20 mouse cellular contexts compared by ENCODE assay signal in genomic region chr1:163658535-163658928, GRCm38 (mm10).
"Had no signal": no experiment of that assay in that cellular context is flagged by ENCODE, and none has a peak within 500 bp of the region (broad histone marks: within the 10 kb centered on the region; RNA-seq: fewer than 3 reads in every experiment).

No protein-coding gene starts in this region.

- DNase-seq: kidney, adult 11 months; kidney, adult 8-10 months; kidney, postnatal 10 days; kidney, postnatal 36 days; liver, postnatal 0 days; lung, embryonic 14.5 days; right cerebral cortex, adult 18-20 months; right cerebral cortex, postnatal 14 days; right cerebral cortex, postnatal 4 days; thymus, postnatal 4 days had no signal

- H3K4me3 ChIP-seq: intestine, embryonic 15.5 days; kidney, embryonic 15.5 days; limb, embryonic 15.5 days; midbrain, embryonic 12.5 days; midbrain, embryonic 15.5 days; neural tube, embryonic 13.5 days had no signal

- H3K9me3 ChIP-seq: intestine, embryonic 15.5 days; kidney, embryonic 15.5 days; limb, embryonic 15.5 days; midbrain, embryonic 12.5 days; midbrain, embryonic 15.5 days; neural tube, embryonic 13.5 days had no signal

- ATAC-seq: intestine, embryonic 15.5 days; liver, postnatal 0 days; lung, postnatal 0 days; midbrain, embryonic 15.5 days had no signal

- H3K36me3 ChIP-seq: intestine, embryonic 15.5 days; kidney, embryonic 15.5 days; limb, embryonic 15.5 days; midbrain, embryonic 12.5 days; midbrain, embryonic 15.5 days; neural tube, embryonic 13.5 days had no signal

- H3K4me1 ChIP-seq: intestine, embryonic 15.5 days; kidney, embryonic 15.5 days; midbrain, embryonic 12.5 days; midbrain, embryonic 15.5 days had no signal

- H3K27me3 ChIP-seq: intestine, embryonic 15.5 days; kidney, embryonic 15.5 days; limb, embryonic 15.5 days; midbrain, embryonic 12.5 days; midbrain, embryonic 15.5 days; neural tube, embryonic 13.5 days had no signal

- H3K9ac ChIP-seq: intestine, embryonic 15.5 days; kidney, embryonic 15.5 days; limb, embryonic 15.5 days; liver, embryonic 14.5 days; liver, postnatal 0 days; lung, embryonic 14.5 days; midbrain, embryonic 12.5 days; midbrain, embryonic 15.5 days; neural tube, embryonic 13.5 days had no signal

- H3K4me2 ChIP-seq: intestine, embryonic 15.5 days; kidney, embryonic 15.5 days; limb, embryonic 15.5 days; liver, embryonic 11.5 days; lung, embryonic 14.5 days; midbrain, embryonic 12.5 days; midbrain, embryonic 15.5 days; neural tube, embryonic 13.5 days had no signal

- H3K27ac ChIP-seq: intestine, embryonic 15.5 days; kidney, embryonic 15.5 days; limb, embryonic 15.5 days; liver, embryonic 14.5 days; macrophage; midbrain, embryonic 12.5 days; midbrain, embryonic 15.5 days; neural tube, embryonic 13.5 days had no signal
